Mouse (Mus musculus) kidney, embryonic 14.5 days (tissue): ENCODE measurements around the gene Gm42742. TPM values are rescaled to one million over a fixed set of nuclear protein-coding genes. Genes with fewer than 3 reads are reported as not detected.

Experiments
- ATAC-seq: fragments of 200-750 bp; cut with Nextera tagmentation; 2 replicates; pipeline ENCODE4 v1.8.0; 2017; ENCODE audit warnings: moderate number of reproducible peaks, mild to moderate bottlenecking, moderate TSS enrichment, moderate library complexity; ENCODE audit not compliant: low FRiP score, low TSS enrichment
- H3K27ac ChIP-seq: fragments of 300-500 bp; sonication (generic); 2 replicates; pipeline ENCODE4 v1.5.1; 2014; ENCODE audit warnings: low read depth, mild to moderate bottlenecking, low read length, moderate library complexity, mixed read lengths
- H3K27me3 ChIP-seq: fragments of 300-500 bp; sonication (generic); 2 replicates; pipeline ENCODE4 v1.6.1; 2014; ENCODE audit warnings: mild to moderate bottlenecking, low read length; ENCODE audit not compliant: control insufficient read depth, insufficient read depth
- H3K36me3 ChIP-seq: fragments of 300-500 bp; sonication (generic); 2 replicates; pipeline ENCODE4 v1.6.1; 2014; ENCODE audit warnings: low read length, mixed read lengths; ENCODE audit not compliant: control insufficient read depth, insufficient read depth
- H3K4me1 ChIP-seq: fragments of 300-500 bp; sonication (generic); 2 replicates; pipeline ENCODE4 v1.6.1; 2014; ENCODE audit warnings: low read length, mixed read lengths; ENCODE audit not compliant: control insufficient read depth, insufficient read depth
- H3K4me2 ChIP-seq: fragments of 300-500 bp; sonication (generic); replicated peaks from 2 replicates; pipeline ENCODE4 v1.6.1; 2014; ENCODE audit warnings: low read depth, mild to moderate bottlenecking, low read length
- H3K4me3 ChIP-seq: fragments of 300-500 bp; sonication (generic); 2 replicates; pipeline ENCODE4 v1.5.1; 2014; ENCODE audit warnings: mild to moderate bottlenecking, low read length
- H3K9ac ChIP-seq: fragments of 300-500 bp; sonication (generic); 2 replicates; pipeline ENCODE4 v1.6.1; 2014; ENCODE audit warnings: low read depth, mild to moderate bottlenecking, low read length, moderate library complexity
- H3K9me3 ChIP-seq: fragments of 300-500 bp; sonication (generic); 2 replicates; pipeline ENCODE4 v1.6.1; 2016; ENCODE audit warnings: low read length; ENCODE audit not compliant: control insufficient read depth
- WGBS: fragments of 180-500 bp; shearing (Covaris S2); extraction: QIAGEN DNeasy Blood & Tissue Kit; methylation state at CpG from one replicate; pipeline ENCODE4 v1.1.7; 2014; 5-methylcytosine and 5-hydroxymethylcytosine counted together
- polyA plus RNA-seq: library from polyadenylated mRNA; unstranded; fragments of >200 nt; fragmentation: Nextera tagmentation; extraction: Ambion mirVana; gene quantifications from 2 replicates; pipeline ENCODE4 v1.2.1, GENCODE M21; 2014

The Gm42742 gene
- polyA plus RNA-seq: 21.8 and 65.4 TPM in 2 replicates

GRCm38 (mm10) chr7:127020901-127021562 is at the start of gene Gm42742, which contains the start of gene Prrt2:
Gm42742 (minus strand) TSS chr7:127021097.
Prrt2 (minus strand) TSS chr7:127021211.
- Histone ChIP-seq H3K4me2 (peak within 1 kb of the TSS; percentile 86), H3K27me3 (no peaks in the 10 kb centered on the region), H3K27ac (peak within 1 kb of the TSS; percentile 77; the same call in 1 of the 2 replicates), H3K36me3 (peaks cover 32% of the 10 kb centered on the region), H3K9ac (peak within 1 kb of the TSS; percentile 61), H3K4me1 (peaks cover 63% of the 10 kb centered on the region), H3K4me3 (peak within 1 kb of the TSS; percentile 53), H3K9me3 (no peaks in the 10 kb centered on the region)
- peak; percentile 8; the same call in 1 of the 2 replicates for ATAC-seq
- WGBS: under 1% methylated on average over 37 of the region's 37 CpGs

- WGBS: 73% methylated on average over 4 of the region's 4 CpGs
- Histone ChIP-seq H3K4me2 (no peak overlapping the region), H3K4me1 (no peaks in the 10 kb centered on the region), H3K9ac (no peak overlapping the region), H3K27ac (no peak overlapping the region), H3K9me3 (no peaks in the 10 kb centered on the region), H3K4me3 (no peak overlapping the region), H3K36me3 (no peaks in the 10 kb centered on the region), H3K27me3 (no peaks in the 10 kb centered on the region)
- no peak for ATAC-seq
Observed at GRCm38 (mm10) chr7:127066317-127066716, 45.4 kb upstream of the Gm42742 start.

GRCm38 (mm10) chr7:127065538-127065937 is 44.6 kb upstream of the Gm42742 start:
- H3K9me3 ChIP-seq: no peaks in the 10 kb centered on the region
- no peaks in the 10 kb centered on the region for H3K27me3 ChIP-seq
- no peaks in the 10 kb centered on the region for H3K36me3 ChIP-seq
- 88% methylated on average over 6 of the region's 6 CpGs for WGBS
- H3K4me1 ChIP-seq: no peaks in the 10 kb centered on the region
- no peak overlapping the region for H3K9ac ChIP-seq
- H3K4me3 ChIP-seq: no peak overlapping the region
- H3K4me2 ChIP-seq: no peak overlapping the region
- ATAC-seq: no peak
- H3K27ac ChIP-seq: no peak overlapping the region

- 70% methylated on average over 5 of the region's 5 CpGs for WGBS
- H3K27ac ChIP-seq: no peak overlapping the region
- no peak overlapping the region for H3K9ac ChIP-seq
- H3K36me3 ChIP-seq: no peaks in the 10 kb centered on the region
- H3K4me3 ChIP-seq: no peak overlapping the region
- H3K9me3 ChIP-seq: no peaks in the 10 kb centered on the region
- no peak overlapping the region for H3K4me2 ChIP-seq
- no peaks in the 10 kb centered on the region for H3K27me3 ChIP-seq
- no peak for ATAC-seq
- H3K4me1 ChIP-seq: no peaks in the 10 kb centered on the region
Observed at GRCm38 (mm10) chr7:127055026-127055585, 34.2 kb upstream of the Gm42742 start.

- H3K4me1 ChIP-seq: peaks cover 14% of the 10 kb centered on the region; the same call in 1 of the 2 replicates
- under 1% methylated on average over 50 of the region's 53 CpGs for WGBS
- H3K9ac ChIP-seq: peak within 1 kb of the TSS; percentile 93
- H3K4me3 ChIP-seq: peak within 1 kb of the TSS; percentile 96
- H3K4me2 ChIP-seq: peak within 1 kb of the TSS; percentile 81
- no peaks in the 10 kb centered on the region for H3K9me3 ChIP-seq
- peaks cover 12% of the 10 kb centered on the region; the same call in 1 of the 2 replicates for H3K36me3 ChIP-seq
- H3K27me3 ChIP-seq: no peaks in the 10 kb centered on the region
- ATAC-seq: peak; percentile 94
- H3K27ac ChIP-seq: peak within 1 kb of the TSS; percentile 62
Observed at GRCm38 (mm10) chr7:127041851-127042672, 21.2 kb upstream of the Gm42742 start, which contains the start of gene Kif22. Kif22 (minus strand) TSS chr7:127042471.

- Histone ChIP-seq H3K4me3 (no peak overlapping the region), H3K36me3 (peaks cover 81% of the 10 kb centered on the region), H3K9ac (no peak overlapping the region), H3K9me3 (no peaks in the 10 kb centered on the region), H3K4me1 (peaks cover 7% of the 10 kb centered on the region; the same call in 1 of the 2 replicates), H3K4me2 (no peak overlapping the region), H3K27ac (no peak overlapping the region), H3K27me3 (no peaks in the 10 kb centered on the region)
- ATAC-seq: no peak
- WGBS: 76% methylated on average over 1 of the region's 1 CpGs
Observed at GRCm38 (mm10) chr7:127031244-127031643, 10.3 kb upstream of the Gm42742 start.

- Histone ChIP-seq H3K4me2 (no peak overlapping the region), H3K4me1 (peaks cover 7% of the 10 kb centered on the region; the same call in 1 of the 2 replicates), H3K4me3 (no peak overlapping the region), H3K27ac (no peak overlapping the region), H3K9me3 (no peaks in the 10 kb centered on the region), H3K9ac (no peak overlapping the region), H3K27me3 (no peaks in the 10 kb centered on the region), H3K36me3 (peaks cover 73% of the 10 kb centered on the region)
- WGBS: 89% methylated on average over 1 of the region's 1 CpGs
- no peak for ATAC-seq
Observed at GRCm38 (mm10) chr7:127030172-127030571, 9.3 kb upstream of the Gm42742 start.

- no peaks in the 10 kb centered on the region for H3K9me3 ChIP-seq
- 0 out of 2 replicates have a peak, but pooled peaks have one; percentile 0 for ATAC-seq
- peaks cover 70% of the 10 kb centered on the region for H3K36me3 ChIP-seq
- H3K4me2 ChIP-seq: peak overlapping the region; percentile 87
- peak overlapping the region; percentile 96 for H3K9ac ChIP-seq
- H3K4me3 ChIP-seq: peak overlapping the region; percentile 94
- H3K27me3 ChIP-seq: no peaks in the 10 kb centered on the region
- peak overlapping the region; percentile 90 for H3K27ac ChIP-seq
- WGBS: 72% methylated on average over 8 of the region's 8 CpGs
- peaks cover 24% of the 10 kb centered on the region for H3K4me1 ChIP-seq
Observed at GRCm38 (mm10) chr7:127027885-127028284, 7.0 kb upstream of the Gm42742 start.
